Mouse (Mus musculus) midbrain, embryonic 16.5 days (tissue): ENCODE results near the gene Scamp5. TPM values are rescaled to one million over a fixed set of nuclear protein-coding genes. Genes with fewer than 3 reads are reported as not detected.

Experiments
- ATAC-seq: fragments of 200-750 bp; cut with Nextera tagmentation; 2 replicates; pipeline ENCODE4 v1.8.0; 2017; ENCODE audit warnings: moderate TSS enrichment
- H3K27ac ChIP-seq: fragments of 300-500 bp; sonication (generic); 2 replicates; pipeline ENCODE4 v1.5.1; 2014; ENCODE audit warnings: mild to moderate bottlenecking, low read length, mixed read lengths
- H3K27me3 ChIP-seq: fragments of 300-500 bp; sonication (generic); 2 replicates; pipeline ENCODE4 v1.6.1; 2014; ENCODE audit warnings: low read depth, low read length, mixed read lengths; ENCODE audit not compliant: control insufficient read depth, insufficient read depth
- H3K36me3 ChIP-seq: fragments of 300-500 bp; sonication (generic); 2 replicates; pipeline ENCODE4 v1.6.1; 2014; ENCODE audit warnings: mild to moderate bottlenecking, low read length, moderate library complexity, mixed read lengths; ENCODE audit not compliant: control insufficient read depth, insufficient read depth
- H3K4me1 ChIP-seq: fragments of 300-500 bp; sonication (generic); 2 replicates; pipeline ENCODE4 v1.6.1; 2014; ENCODE audit warnings: mild to moderate bottlenecking, low read length, mixed read lengths; ENCODE audit not compliant: control insufficient read depth, insufficient read depth
- H3K4me2 ChIP-seq: fragments of 300-500 bp; sonication (generic); 2 replicates; pipeline ENCODE4 v1.6.1; 2014; ENCODE audit warnings: mild to moderate bottlenecking, low read length, mixed read lengths
- H3K4me3 ChIP-seq: fragments of 300-500 bp; sonication (generic); 2 replicates; pipeline ENCODE4 v1.5.1; 2014; ENCODE audit warnings: low read depth, mild to moderate bottlenecking, low read length, moderate library complexity, mixed read lengths
- H3K9ac ChIP-seq: fragments of 300-500 bp; sonication (generic); 2 replicates; pipeline ENCODE4 v1.6.1; 2014; ENCODE audit warnings: low read depth, low read length, mixed read lengths
- H3K9me3 ChIP-seq: fragments of 300-500 bp; sonication (generic); replicated peaks from 2 replicates; pipeline ENCODE4 v1.6.1; 2014; ENCODE audit warnings: mild to moderate bottlenecking, low read length, mixed read lengths; ENCODE audit not compliant: control insufficient read depth, poor library complexity, severe bottlenecking
- WGBS: fragments of 180-500 bp; shearing (Covaris S2); extraction: QIAGEN DNeasy Blood & Tissue Kit; methylation state at CpG from one replicate; pipeline ENCODE4 v1.1.7; 2014; 5-methylcytosine and 5-hydroxymethylcytosine counted together
- polyA plus RNA-seq: library from polyadenylated mRNA; unstranded; fragments of >200 nt; fragmentation: Nextera tagmentation; extraction: Ambion mirVana; gene quantifications from 2 replicates; pipeline ENCODE4 v1.2.1, GENCODE M21; 2015

The Scamp5 gene
- polyA plus RNA-seq, 1 experiment from 2014 or later: 191 TPM

DNA sequence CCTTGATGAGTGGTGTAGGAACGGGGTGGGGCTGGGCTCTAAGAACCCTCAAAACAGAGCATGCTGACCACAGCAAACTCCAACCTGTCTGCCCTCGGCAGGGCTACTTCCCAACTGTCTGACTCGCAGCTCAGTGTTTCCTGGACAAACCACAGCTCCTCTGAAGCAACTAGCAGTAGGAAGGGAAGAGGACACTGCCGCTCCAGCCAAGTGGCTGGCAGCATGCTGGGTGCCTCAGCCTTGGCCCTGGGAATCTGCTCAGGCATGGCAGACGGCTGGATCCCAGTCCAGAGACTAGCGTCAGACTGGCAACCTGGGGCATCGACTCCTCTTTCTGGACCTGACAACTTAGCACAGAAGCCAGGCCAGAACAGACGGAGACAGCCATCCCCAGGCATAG, 50.5 kb downstream of the Scamp5 start:
- H3K4me2 ChIP-seq: no peak overlapping the region
- peaks cover 10% of the 10 kb centered on the region; the same call in 1 of the 2 replicates for H3K36me3 ChIP-seq
- 84% methylated on average over 8 of the region's 8 CpGs for WGBS
- H3K4me3 ChIP-seq: no peak overlapping the region
- no peaks in the 10 kb centered on the region; the same call in 1 of the 2 replicates for H3K4me1 ChIP-seq
- no peak for ATAC-seq
- H3K9me3 ChIP-seq: no peaks in the 10 kb centered on the region
- no peak overlapping the region for H3K9ac ChIP-seq
- no peaks in the 10 kb centered on the region for H3K27me3 ChIP-seq
- no peak overlapping the region for H3K27ac ChIP-seq

GRCm38 (mm10) chr9:57407120-57407905, 60.5 kb downstream of the Scamp5 start:
- 93% methylated on average over 9 of the region's 9 CpGs for WGBS
- Histone ChIP-seq H3K27me3 (no peaks in the 10 kb centered on the region), H3K27ac (no peak overlapping the region), H3K4me3 (no peak overlapping the region), H3K36me3 (no peaks in the 10 kb centered on the region), H3K9ac (no peak overlapping the region), H3K4me2 (no peak overlapping the region), H3K9me3 (no peaks in the 10 kb centered on the region), H3K4me1 (no peaks in the 10 kb centered on the region)
- no peak for ATAC-seq

- Histone ChIP-seq H3K27me3 (no peaks in the 10 kb centered on the region), H3K27ac (no peak overlapping the region), H3K36me3 (no peaks in the 10 kb centered on the region), H3K4me2 (no peak overlapping the region), H3K9me3 (no peaks in the 10 kb centered on the region), H3K9ac (no peak overlapping the region), H3K4me1 (no peaks in the 10 kb centered on the region), H3K4me3 (no peak overlapping the region)
- no peak for ATAC-seq
- 94% methylated on average over 5 of the region's 5 CpGs for WGBS
These were observed 61.5 kb downstream of the Scamp5 start for GRCm38 (mm10) chr9:57406395-57406794.

DNA sequence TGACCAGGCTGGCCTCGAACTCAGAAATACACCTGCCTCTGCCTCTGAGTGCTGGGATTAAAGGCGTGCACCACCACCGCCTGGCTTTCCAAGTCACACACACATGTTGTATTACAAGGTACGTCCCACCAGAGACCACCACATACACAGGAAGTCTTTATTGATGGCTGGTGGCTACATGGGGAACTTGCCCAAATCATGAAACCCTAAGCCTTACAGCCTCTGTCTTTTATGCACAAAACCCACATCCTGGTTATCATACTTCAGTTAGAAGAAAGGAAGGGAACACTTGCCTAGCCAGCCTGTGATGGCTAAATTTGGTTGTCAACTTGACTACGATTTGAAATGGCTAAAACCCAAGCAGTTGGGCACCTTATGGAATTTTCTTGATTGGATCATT, 63.8 kb downstream of the Scamp5 start:
- Histone ChIP-seq H3K9me3 (no peaks in the 10 kb centered on the region; the same call in 1 of the 2 replicates), H3K4me3 (no peak overlapping the region), H3K9ac (no peak overlapping the region), H3K4me1 (no peaks in the 10 kb centered on the region), H3K27me3 (no peaks in the 10 kb centered on the region), H3K4me2 (no peak overlapping the region), H3K36me3 (no peaks in the 10 kb centered on the region), H3K27ac (no peak overlapping the region)
- 93% methylated on average over 5 of the region's 5 CpGs for whole genome bisulfite sequencing
- ATAC-seq: no peak

DNA sequence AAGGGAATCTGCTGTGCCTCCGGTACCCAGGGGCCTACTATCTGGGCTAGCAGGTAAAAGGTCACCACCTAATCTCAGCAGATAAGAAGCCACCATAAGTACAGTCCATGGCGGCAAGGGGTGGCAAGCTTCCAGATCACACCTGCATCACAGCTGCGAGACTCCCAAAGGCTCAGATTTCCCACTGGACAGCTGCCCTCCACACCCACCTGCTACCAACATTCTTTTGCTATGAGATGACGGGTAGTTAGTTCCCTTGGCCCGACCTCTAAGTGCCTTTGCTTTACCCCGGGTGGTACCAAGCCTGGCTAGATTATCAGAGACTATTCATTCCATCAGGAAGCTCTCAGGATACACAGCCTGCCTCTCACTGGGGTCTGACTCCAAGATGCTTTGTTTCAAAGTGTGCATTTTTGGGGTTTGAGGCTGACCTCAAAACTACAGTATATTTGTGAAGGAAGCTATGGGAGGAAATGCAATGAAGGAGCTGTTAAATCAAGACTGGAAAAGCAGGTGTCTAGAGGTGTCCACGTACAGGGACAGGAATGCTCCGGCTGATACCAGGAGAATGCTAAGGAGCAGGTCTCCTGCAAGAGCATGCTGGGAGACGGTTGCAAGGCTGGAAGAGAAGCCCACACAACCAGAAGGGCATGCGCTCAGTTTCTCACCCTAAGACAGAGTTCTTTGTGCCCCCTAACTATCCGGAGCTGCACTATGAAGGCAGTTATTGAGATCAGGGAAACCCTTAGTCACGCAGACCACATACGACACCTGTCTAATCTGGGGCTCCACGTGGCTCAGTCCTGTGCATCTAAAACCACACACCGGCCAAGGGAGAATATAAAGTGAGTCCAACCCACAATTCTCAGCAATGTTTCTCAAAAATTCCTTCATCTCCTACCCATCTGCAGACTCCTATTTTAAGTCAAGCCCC, 65.3 kb downstream of the Scamp5 start:
- no peaks in the 10 kb centered on the region for H3K27me3 ChIP-seq

DNA sequence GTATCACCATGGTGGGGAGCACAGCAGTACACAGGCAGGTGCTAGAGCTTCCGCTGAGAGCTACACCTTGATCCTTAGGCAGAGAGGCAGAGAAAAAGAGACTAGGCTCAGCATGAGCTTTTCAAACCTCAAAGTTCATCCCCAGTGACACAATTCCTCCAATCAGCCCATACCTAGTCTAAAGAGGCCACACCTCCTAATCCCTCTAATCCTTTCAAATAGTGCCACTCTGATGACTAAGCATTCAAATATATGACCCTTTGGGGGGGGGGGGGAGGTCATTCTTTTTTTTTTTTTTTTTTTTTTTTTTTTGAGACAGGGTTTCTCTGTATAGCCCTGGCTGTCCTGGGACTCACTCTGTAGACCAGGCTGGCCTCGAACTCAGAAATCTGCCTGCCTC, 69.1 kb downstream of the Scamp5 start:
- no peak overlapping the region for H3K4me3 ChIP-seq
- H3K9ac ChIP-seq: no peak overlapping the region
- H3K27ac ChIP-seq: no peak overlapping the region
- H3K36me3 ChIP-seq: no peaks in the 10 kb centered on the region
- WGBS: 98% methylated on average over 2 of the region's 2 CpGs
- H3K4me1 ChIP-seq: no peaks in the 10 kb centered on the region
- H3K4me2 ChIP-seq: no peak overlapping the region
- no peak for ATAC-seq
- no peaks in the 10 kb centered on the region; the same call in 1 of the 2 replicates for H3K9me3 ChIP-seq
- no peaks in the 10 kb centered on the region for H3K27me3 ChIP-seq

More for the DNA sequence above, 65.3 kb downstream of the Scamp5 start:
- H3K36me3 ChIP-seq: no peaks in the 10 kb centered on the region
- 90% methylated on average over 15 of the region's 15 CpGs for WGBS
- no peak for ATAC-seq
- H3K9ac ChIP-seq: no peak overlapping the region
- H3K4me2 ChIP-seq: no peak overlapping the region
- H3K4me3 ChIP-seq: no peak overlapping the region
- H3K27ac ChIP-seq: no peak overlapping the region
- no peaks in the 10 kb centered on the region; the same call in 1 of the 2 replicates for H3K9me3 ChIP-seq
- H3K4me1 ChIP-seq: no peaks in the 10 kb centered on the region

DNA sequence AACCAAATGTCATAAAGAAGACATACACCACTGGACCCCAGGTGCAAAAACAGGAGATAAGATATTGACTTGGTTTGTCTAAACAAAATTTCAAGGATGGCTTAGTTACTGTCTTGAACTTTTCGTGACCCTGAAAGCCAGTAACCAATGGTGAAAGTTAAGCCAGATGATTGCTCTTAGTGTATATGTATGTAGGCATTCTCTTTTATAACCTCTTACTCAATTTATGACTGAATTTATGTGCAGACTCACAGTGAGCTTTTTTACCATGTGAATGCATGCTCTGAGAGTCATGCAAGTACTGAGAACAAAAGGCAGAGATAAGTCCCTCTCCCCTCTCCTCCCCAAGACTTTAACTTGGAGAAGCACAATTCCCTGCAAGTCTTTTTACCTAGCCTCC, 75.0 kb downstream of the Scamp5 start:
- H3K36me3 ChIP-seq: no peaks in the 10 kb centered on the region
- H3K9ac ChIP-seq: no peak overlapping the region
- 82% methylated on average over 1 of the region's 1 CpGs for WGBS
- H3K4me3 ChIP-seq: no peak overlapping the region
- ATAC-seq: no peak
- no peak overlapping the region for H3K27ac ChIP-seq
- H3K9me3 ChIP-seq: no peaks in the 10 kb centered on the region
- H3K27me3 ChIP-seq: no peaks in the 10 kb centered on the region
- no peak overlapping the region for H3K4me2 ChIP-seq
- H3K4me1 ChIP-seq: no peaks in the 10 kb centered on the region
